Mouse (Mus musculus) liver, adult 2 months (tissue): ENCODE results near the gene Atp6v1e2. TPM values are rescaled to one million over a fixed set of nuclear protein-coding genes. Genes with fewer than 3 reads are reported as not detected.
A peak's percentile ranks its signal among the peaks of the same experiment; 100 is the strongest.

Source experiments
- DNase-seq: peaks from one replicate; pipeline ENCODE4 v3.0.0-alpha.2; 2011; ENCODE audit warnings: low read depth, low spot score; ENCODE audit errors: extremely low read depth
- H3K27ac ChIP-seq: fragments of 200-500 bp; replicated peaks from 2 replicates; pipeline ENCODE4 v1.5.1; 2012; ENCODE audit warnings: low read depth, mild to moderate bottlenecking, control low read depth, inconsistent platforms, low read length; ENCODE audit not compliant: insufficient read depth
- H3K27me3 ChIP-seq: fragments of 200-500 bp; 2 replicates; pipeline ENCODE4 v1.6.1; 2012; ENCODE audit warnings: mild to moderate bottlenecking, moderate library complexity, low read length, inconsistent platforms; ENCODE audit not compliant: control insufficient read depth, insufficient read depth
- H3K36me3 ChIP-seq: fragments of 200-500 bp; 2 replicates; pipeline ENCODE4 v1.6.1; 2012; ENCODE audit warnings: low read length, inconsistent platforms; ENCODE audit not compliant: control insufficient read depth, insufficient read depth
- H3K4me1 ChIP-seq: fragments of 200-500 bp; 2 replicates; pipeline ENCODE4 v1.6.1; 2011; ENCODE audit warnings: low read length; ENCODE audit not compliant: control insufficient read depth, insufficient read depth
- H3K4me3 ChIP-seq: fragments of 200-500 bp; 2 replicates; pipeline ENCODE4 v1.5.1; 2011; ENCODE audit warnings: low read depth, mild to moderate bottlenecking, control low read depth, low read length, moderate library complexity; ENCODE audit not compliant: insufficient read depth
- H3K79me2 ChIP-seq: fragments of 200-500 bp; 2 replicates; pipeline ENCODE4 v1.6.1; 2012; ENCODE audit warnings: inconsistent platforms, mild to moderate bottlenecking, low read length, moderate library complexity; ENCODE audit not compliant: control insufficient read depth, insufficient read depth
- H3K9ac ChIP-seq: fragments of 200-500 bp; 2 replicates; pipeline ENCODE4 v1.6.1; 2012; ENCODE audit warnings: low read depth, mild to moderate bottlenecking, control low read depth, inconsistent platforms, low read length
- CTCF ChIP-seq: fragments of 200-500 bp; IDR thresholded peaks from 2 replicates; pipeline ENCODE4 v1.5.1; 2011; ENCODE audit warnings: low read depth, low read length, control low read depth
- POLR2A ChIP-seq: fragments of 200-500 bp; IDR thresholded peaks from 2 replicates; pipeline ENCODE4 v1.6.1; 2011; ENCODE audit warnings: low read length, control low read depth; ENCODE audit not compliant: insufficient read depth; ENCODE audit errors: extremely low read depth
- WGBS: fragments of 180-500 bp; shearing (Covaris S2); methylation state at CpG from one replicate; pipeline ENCODE4 v1.1.7; 2018; 5-methylcytosine and 5-hydroxymethylcytosine counted together
- polyA plus RNA-seq: library from polyadenylated mRNA; depleted of rRNA; stranded (reverse); fragments of >200 nt; gene quantifications from 2 replicates; pipeline ENCODE4 v1.2.3, GENCODE M21; 2012
- total RNA-seq: library from RNA; depleted of rRNA; stranded (reverse); fragments of >200 nt; gene quantifications from 2 replicates; pipeline ENCODE4 v1.2.3, GENCODE M21; 2014

The Atp6v1e2 gene
- total and polyA plus RNA-seq, 2 experiments, result not detected

DNA sequence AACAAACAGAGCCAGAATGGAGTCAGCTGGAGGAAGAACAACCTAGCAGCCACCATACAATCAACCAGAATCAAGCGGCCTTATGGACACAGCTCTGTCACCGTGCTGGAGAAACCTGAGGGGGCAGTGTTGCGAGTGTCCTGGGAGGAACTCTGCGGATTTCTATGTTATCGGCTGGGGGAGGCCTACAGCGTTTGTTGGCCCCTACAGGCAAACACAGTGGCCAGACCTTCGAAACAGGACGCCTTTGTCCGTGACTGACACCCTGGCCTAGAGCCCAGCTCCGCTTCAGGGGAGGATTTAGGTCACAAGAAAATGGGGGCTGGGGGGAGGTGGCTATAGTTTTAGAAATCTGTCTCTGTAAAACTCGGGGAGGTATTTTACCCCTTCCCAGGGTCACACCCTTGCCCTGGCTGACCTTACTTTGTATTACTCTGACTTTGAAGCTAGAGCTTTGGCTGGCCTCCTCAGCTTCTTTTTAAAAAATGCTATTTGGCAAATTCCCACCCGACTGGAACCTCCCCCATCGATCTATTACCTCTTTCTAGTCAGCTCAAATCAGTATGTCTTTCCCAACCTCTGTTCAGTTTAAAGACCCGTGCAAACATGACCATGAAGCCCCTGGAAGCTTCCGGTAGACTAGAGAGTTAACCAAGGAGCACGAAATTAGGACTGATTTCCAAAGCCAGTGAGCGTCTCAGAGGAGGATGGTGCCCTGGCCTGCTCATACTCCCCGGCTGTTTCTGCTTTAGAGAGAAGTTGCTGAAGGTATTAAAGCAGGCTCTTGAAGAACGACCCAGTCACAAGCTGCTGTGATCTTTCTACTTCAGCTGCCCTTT is 42.2 kb downstream of the Atp6v1e2 start:
- H3K9ac ChIP-seq, result peak overlapping the region; percentile 33; the same call in 1 of the 2 replicates
- no peaks in the 10 kb centered on the region for H3K36me3 ChIP-seq
- peaks cover 12% of the 10 kb centered on the region; the same call in 1 of the 2 replicates for H3K4me1 ChIP-seq
- DNase-seq, result peak; percentile 73
- 9% methylated on average over 19 of the region's 19 CpGs for WGBS
- no peaks in the 10 kb centered on the region for H3K79me2 ChIP-seq
- peak overlapping the region; percentile 3; the same call in 1 of the 2 replicates for H3K4me3 ChIP-seq
- no peaks in the 10 kb centered on the region for H3K27me3 ChIP-seq
- TF ChIP-seq CTCF, result peak; percentile 58
- TF ChIP-seq POLR2A, result no peak
- peak overlapping the region; percentile 46 for H3K27ac ChIP-seq

DNA sequence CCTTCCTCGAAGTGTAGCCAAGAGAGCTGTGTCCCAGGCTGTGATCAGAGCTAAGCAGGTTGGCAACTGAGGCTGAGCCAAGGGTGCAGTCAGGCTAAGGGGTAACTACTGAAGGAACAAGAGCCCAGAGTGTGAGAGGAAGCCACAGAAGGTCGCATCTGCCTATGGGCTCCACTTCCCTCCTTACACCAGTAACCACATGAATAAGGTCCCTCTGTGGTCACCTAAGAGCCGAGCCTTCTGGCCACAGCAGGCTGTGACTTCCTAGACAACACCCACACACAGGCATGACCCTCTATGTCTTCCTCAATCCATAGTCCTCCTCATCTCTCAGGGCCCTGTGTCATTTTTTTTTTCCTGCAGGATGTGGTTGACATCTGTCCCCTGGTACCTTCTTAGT is 43.5 kb downstream of the Atp6v1e2 start:
- Histone ChIP-seq H3K27ac (no peak overlapping the region), H3K4me1 (peaks cover 12% of the 10 kb centered on the region; the same call in 1 of the 2 replicates), H3K9ac (no peak overlapping the region), H3K4me3 (no peak overlapping the region), H3K79me2 (no peaks in the 10 kb centered on the region), H3K27me3 (no peaks in the 10 kb centered on the region), H3K36me3 (no peaks in the 10 kb centered on the region)
- WGBS, result 76% methylated on average over 3 of the region's 3 CpGs
- no peak for TF ChIP-seq CTCF
- TF ChIP-seq POLR2A, result no peak
- no peak for DNase-seq

DNA sequence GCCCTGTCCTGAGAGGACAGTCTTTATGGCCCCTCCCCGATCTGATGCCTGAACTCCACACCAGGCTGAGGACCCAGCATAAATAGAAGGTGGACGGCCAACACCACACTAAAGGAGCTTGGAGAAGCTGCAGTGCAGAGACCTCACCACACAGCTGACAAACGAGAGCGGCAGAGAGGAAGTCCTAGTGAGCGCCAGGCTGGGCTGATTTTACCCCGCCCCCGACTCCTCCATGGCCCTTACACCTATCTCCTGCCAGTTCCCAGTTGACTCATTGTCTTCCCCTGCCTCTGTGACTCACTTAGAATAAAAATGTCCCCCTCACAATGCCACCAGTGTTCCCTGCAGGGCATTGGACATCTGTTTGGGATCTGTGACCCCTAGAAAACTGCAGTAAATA is 44.1 kb downstream of the Atp6v1e2 start:
- H3K27me3 ChIP-seq, result no peaks in the 10 kb centered on the region
- no peak overlapping the region for H3K9ac ChIP-seq
- WGBS, result 67% methylated on average over 7 of the region's 7 CpGs
- H3K4me3 ChIP-seq, result no peak overlapping the region
- H3K27ac ChIP-seq, result no peak overlapping the region
- no peak for TF ChIP-seq POLR2A
- H3K4me1 ChIP-seq, result peaks cover 12% of the 10 kb centered on the region; the same call in 1 of the 2 replicates
- H3K79me2 ChIP-seq, result no peaks in the 10 kb centered on the region
- no peaks in the 10 kb centered on the region for H3K36me3 ChIP-seq
- no peak for DNase-seq

DNA sequence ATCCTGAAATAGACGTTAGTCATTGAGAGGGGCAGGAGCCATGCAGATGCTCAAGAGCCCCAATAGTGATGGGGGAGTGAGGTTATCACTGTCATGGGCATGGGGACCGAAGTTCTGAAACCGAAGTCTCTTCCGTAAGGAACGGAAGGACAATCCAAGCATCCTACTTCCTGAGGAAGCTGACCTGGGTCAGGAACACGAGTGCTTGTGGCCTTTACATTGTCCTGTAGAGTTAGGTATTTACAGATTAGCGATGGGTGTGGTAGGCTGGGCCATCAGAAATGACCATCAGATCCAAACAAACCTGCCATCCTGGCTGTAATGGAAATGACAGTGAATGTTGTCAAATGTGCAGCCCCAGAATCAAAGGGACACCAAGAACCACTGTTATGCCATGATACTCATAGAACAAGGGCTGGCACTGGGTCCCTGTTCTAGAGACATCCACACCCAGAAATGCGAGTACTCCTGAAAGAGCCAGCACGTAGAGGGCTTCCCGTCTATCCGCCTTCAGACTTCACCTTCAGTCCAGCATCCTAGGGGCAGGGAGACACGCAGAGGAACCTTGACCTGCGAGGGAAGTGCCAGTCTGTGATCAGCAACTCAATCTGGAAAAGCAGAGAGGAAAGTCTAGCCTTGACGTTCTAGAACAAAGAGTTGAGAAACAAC is 45.2 kb downstream of the Atp6v1e2 start:
- DNase-seq, result no peak
- Histone ChIP-seq H3K27me3 (no peaks in the 10 kb centered on the region), H3K79me2 (no peaks in the 10 kb centered on the region), H3K27ac (no peak overlapping the region), H3K36me3 (no peaks in the 10 kb centered on the region), H3K4me1 (peaks cover 12% of the 10 kb centered on the region; the same call in 1 of the 2 replicates), H3K9ac (no peak overlapping the region), H3K4me3 (no peak overlapping the region)
- 87% methylated on average over 14 of the region's 14 CpGs for whole genome bisulfite sequencing
- no peak for TF ChIP-seq POLR2A
- no peak for TF ChIP-seq CTCF

DNA sequence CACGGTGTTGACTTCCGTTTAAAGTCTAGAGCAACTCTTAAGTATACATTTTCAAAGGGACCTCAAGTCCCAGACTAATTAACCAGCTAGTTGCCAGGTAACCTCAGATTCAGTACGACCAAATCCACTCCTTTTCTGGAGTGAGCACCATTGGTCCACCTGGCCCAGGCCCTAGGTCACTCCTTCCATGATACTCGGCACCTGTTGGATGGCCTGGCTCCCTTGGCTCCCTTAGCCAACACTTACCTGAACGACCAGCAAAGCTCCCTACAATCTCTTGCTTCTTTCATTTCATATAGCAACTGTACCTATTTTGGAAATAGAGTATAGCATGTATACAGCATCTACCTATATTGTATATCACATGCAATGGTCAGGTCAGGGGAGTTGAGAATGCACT is 47.1 kb downstream of the Atp6v1e2 start:
- 91% methylated on average over 5 of the region's 5 CpGs for WGBS
- Histone ChIP-seq H3K79me2 (no peaks in the 10 kb centered on the region), H3K9ac (no peak overlapping the region), H3K4me3 (no peak overlapping the region), H3K27ac (no peak overlapping the region), H3K4me1 (peaks cover 7% of the 10 kb centered on the region; the same call in 1 of the 2 replicates), H3K27me3 (no peaks in the 10 kb centered on the region), H3K36me3 (no peaks in the 10 kb centered on the region)
- TF ChIP-seq CTCF, result no peak
- no peak for TF ChIP-seq POLR2A
- no peak for DNase-seq

DNA sequence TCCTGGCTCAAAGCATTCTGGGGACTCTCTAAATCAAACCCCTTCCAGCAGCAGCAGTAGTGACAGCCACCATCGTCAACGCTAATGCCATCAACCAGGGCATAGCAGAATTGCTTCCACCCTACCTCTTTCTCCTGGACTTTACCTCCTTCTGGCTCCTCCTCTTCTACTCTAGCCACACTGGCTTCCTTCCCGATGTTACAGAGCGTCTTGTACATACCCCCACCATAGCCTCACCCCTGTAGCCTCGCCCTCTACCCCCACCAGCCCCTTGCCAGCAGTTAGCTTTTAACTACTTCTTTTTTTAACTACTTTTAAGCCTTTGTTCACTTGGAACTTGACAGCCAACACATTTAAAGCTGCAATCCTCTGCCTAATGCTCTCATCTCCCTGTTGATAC is 47.9 kb downstream of the Atp6v1e2 start:
- H3K4me3 ChIP-seq, result no peak overlapping the region
- 75% methylated on average over 5 of the region's 5 CpGs for WGBS
- H3K4me1 ChIP-seq, result 0 out of 2 replicates have a peak, but pooled peaks cover under 1% of the 10 kb centered on the region
- no peak overlapping the region for H3K9ac ChIP-seq
- no peaks in the 10 kb centered on the region for H3K36me3 ChIP-seq
- no peak for DNase-seq
- no peak for TF ChIP-seq POLR2A
- TF ChIP-seq CTCF, result no peak
- no peaks in the 10 kb centered on the region for H3K27me3 ChIP-seq
- H3K27ac ChIP-seq, result no peak overlapping the region
- H3K79me2 ChIP-seq, result no peaks in the 10 kb centered on the region
